Mouse (Mus musculus): ENCODE results near the gene 4930455H04Rik.
A peak's percentile ranks its signal among the peaks of the same experiment; 100 is the strongest.

4930455H04Rik gene

DNA sequence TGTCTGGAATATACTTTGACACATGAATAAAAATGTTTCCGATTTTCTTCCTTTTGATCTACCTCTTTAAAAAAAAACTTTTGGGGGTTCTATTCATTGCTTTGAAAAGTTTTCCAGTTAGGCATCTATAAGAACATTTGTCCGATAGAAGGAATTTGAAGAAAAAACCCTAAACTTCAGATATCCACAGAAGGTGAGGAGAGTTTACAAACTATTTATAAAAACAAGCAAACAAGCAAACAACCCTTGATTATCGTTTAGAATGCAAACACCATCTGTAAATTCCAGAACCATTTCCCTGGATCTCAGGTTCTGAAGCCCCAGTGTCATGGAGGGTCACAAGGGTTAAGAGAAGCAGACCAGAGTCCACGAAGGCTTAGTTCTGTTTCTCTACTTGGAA lies at the start of gene 4930455H04Rik:
Gene 4930455H04Rik, plus strand, starts transcription at position 301 of the 400 bp plus-strand sequence.
- DNase-seq, result no peak

DNA sequence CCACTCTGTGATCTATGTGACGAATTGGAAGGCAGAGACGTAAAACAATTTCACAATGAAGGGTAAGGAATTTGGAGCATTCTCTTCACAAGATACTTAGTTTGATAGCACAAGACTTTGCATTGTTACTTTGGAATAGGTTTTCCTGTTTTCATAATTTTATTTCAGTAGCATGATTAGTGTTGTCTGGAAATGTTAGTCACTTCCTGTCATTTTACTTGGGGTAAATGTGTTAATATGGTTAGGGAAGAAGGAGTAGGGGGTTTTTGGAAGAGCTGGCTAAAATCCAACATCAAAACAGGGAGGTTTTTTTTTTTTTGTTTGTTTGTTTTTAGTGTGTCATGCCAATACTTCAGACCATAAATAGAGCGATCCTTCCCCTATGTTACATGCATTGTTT lies 46.5 kb upstream of the 4930455H04Rik start:
- no peak for DNase-seq

- no peak for DNase-seq
These were observed 45.0 kb upstream of the 4930455H04Rik start for GRCm38 (mm10) chr3:116923042-116923441.

DNA sequence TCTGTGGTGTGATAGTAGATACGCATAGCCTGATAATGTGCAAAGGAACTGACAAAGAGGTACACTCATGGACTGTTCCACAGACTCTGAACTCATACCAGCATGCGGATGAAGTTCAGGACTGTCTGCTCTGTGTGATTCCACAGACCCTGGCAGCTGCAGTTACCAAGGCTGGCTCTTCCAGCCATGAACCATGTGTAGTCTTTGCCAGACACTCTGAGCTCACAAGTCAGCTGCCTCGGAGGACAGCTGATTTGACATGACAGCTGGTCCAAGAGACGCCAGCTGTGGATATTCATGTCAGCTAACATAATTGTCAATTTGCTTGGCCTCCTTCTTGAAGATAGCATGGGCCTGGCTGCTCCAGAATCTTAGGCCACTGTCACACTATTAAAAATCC lies 39.1 kb upstream of the 4930455H04Rik start:
- DNase-seq, result peak; percentile 49

- no peak for DNase-seq
These were observed 34.9 kb upstream of the 4930455H04Rik start for GRCm38 (mm10) chr3:116933158-116933557.

- no peak for DNase-seq
These were observed 31.0 kb upstream of the 4930455H04Rik start for GRCm38 (mm10) chr3:116936934-116937691.

DNA sequence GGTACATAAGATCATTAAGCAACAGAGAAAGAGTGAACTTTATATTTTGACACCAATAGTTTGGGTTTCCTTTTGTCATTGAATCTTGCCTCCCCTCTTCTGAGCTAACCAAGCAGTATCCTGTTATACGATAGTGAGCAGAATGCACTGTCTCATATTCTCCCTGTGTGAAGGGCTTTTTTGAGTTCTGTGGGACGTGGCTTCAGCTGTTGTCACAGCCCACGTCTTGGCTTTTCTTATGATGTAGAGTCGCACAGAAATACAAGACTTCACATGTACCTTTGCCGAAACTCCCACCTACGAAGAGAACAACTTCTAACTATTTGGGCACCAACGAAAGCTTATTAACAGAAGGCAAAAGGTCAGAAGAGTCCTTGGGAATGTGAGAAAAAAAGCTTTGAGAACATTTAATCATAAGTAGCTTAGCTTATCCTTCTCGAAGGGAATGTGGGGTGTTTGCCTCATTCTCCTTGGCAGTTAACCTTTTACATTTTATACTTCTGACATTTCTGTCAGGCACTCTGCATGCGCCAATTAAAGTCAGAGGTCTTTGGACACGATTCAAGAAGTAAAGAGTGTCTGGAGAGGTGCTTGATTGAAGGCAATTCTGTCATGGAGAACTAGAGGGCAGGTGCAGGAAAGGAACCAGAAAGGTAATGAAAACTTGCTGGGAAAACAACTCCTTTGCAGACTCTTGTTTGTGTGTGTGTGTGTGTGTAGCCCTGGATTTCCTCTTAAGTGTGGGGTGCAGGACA lies 27.1 kb upstream of the 4930455H04Rik start:
- peak; percentile 69 for DNase-seq

DNA sequence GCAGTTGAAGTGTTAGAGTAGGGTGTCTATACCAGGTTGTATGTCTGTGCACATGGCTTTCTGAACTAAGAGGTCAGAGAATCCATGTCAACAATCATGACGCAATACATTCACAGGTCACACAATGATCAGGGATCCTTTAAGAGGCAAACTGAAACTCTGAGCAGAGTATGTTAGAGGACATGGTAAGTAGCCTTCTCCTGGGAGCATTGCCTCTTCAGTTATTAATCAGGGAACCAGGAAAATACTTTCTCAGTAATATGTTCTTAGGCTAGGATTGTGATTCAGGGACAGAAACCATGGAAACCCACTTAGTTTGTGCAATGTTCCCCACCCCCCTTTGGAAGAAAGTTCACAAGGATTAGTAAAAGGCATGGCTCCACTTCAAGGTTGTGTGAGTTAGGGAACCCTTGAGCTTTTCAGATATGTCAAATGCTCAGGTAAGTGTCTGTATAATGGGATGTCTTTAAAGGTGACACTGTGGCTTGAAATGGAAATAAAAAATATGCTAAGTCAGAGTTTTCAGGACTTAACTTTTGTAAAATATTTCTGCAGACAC lies 26.4 kb upstream of the 4930455H04Rik start:
- DNase-seq, result peak; percentile 18

GRCm38 (mm10) chr3:116942751-116943150 lies 25.3 kb upstream of the 4930455H04Rik start:
- DNase-seq, result no peak

GRCm38 (mm10) chr3:116943422-116943821 lies 24.6 kb upstream of the 4930455H04Rik start:
- no peak for DNase-seq

DNA sequence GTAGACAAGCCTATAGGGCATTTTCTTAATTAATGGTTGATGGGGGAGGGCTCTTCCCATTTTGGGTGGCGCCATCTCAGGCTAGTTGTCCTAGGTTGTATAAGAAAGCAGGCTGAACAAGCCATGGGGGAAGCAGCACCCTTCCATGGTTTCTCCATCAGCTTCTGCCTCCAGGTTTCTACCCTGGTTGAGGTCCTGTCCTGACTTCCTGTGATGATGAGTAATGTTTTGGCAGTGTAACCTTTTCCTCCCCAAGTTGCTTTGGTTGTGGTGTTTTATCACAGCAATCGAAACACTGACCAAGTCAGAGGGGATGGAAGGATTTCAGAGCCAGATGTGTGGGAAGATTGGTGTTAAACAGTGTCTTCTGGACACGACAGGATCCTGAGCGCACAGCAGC lies 21.6 kb upstream of the 4930455H04Rik start:
- no peak for DNase-seq

DNA sequence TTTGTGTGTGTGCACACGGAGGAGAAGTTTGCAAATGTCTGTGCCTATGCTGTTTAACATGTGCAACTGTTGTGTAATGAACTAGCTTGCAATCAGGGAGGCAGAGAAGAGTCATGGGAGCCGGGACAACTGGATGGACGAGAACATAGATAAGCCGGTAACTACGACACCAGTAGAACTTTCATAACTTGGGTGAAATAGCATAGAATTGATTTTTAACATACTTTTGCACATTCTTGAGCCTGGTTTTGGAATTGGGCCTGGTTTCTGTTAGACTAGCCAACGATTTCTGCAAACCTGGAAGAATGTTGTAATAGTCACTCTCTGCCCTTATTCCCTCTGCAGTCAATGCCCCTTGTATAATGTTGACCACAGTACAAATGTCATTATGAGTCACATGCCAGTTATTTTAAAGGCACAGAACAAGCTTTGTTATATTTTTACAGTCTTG lies 17.4 kb upstream of the 4930455H04Rik start:
- DNase-seq, result peak; percentile 57

- peak; percentile 53 for DNase-seq
These were observed 16.6 kb upstream of the 4930455H04Rik start for GRCm38 (mm10) chr3:116951489-116951888.

GRCm38 (mm10) chr3:116952242-116952899 lies 15.7 kb upstream of the 4930455H04Rik start:
- DNase-seq, result peak; percentile 69

DNA sequence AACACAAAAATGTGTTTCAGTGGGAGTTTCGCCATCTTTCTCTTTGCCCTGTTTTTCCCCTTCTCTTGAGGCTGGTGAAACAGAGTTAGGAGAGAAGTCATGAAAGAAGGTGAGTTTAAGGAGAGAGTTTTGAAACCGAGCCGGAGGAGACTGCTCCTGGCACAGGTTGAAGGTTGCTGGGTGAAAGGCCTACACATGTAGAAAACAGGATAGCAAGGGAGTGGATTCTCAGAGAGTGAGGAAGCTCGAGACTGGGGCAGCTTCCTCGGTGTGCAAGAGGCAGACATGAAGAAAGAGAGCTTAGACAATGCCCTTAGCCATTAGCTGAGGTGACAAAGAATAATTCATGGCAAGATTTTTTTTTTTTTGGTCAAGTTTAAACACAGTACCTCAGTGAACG lies 14.7 kb upstream of the 4930455H04Rik start:
- no peak for DNase-seq

DNA sequence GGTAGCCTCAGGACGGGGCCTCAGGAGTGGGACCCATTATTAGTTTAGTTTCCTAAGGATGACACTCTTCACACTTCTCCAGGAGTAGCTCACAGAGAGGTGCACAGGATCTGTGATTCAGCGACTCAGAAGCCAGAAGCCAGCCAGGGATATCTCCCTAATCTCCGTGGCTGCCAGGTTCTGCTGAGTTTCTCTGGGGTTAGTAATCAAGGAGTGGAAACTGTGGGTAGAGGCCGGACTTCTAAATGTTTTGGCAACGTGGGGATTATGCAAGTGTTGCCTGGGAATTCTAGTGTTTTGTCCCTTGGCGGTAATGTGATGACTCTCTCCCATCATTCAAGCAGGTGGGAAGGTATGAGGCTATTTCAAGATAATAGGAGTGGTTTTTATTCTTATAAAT lies 13.0 kb upstream of the 4930455H04Rik start:
- DNase-seq, result peak; percentile 58

DNA sequence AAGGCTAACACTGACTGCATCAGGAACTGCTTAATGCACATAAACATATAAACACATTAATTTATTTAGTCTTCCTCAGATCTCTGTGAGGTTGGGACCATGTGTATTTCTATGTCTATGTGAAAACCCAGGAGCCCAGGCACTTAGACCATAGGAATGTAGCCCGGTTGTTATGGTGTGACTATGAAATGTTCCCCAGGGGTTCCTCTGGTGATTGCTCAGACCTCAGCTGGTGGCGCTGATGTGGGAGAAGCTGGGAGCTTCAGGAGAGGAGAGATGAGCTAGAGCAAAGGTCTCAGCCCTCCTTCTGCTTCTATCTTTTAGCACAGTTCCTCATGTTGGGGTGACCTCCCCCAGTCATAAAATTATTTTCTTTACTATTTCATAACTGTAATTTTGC lies 7.7 kb upstream of the 4930455H04Rik start:
- no peak for DNase-seq

DNA sequence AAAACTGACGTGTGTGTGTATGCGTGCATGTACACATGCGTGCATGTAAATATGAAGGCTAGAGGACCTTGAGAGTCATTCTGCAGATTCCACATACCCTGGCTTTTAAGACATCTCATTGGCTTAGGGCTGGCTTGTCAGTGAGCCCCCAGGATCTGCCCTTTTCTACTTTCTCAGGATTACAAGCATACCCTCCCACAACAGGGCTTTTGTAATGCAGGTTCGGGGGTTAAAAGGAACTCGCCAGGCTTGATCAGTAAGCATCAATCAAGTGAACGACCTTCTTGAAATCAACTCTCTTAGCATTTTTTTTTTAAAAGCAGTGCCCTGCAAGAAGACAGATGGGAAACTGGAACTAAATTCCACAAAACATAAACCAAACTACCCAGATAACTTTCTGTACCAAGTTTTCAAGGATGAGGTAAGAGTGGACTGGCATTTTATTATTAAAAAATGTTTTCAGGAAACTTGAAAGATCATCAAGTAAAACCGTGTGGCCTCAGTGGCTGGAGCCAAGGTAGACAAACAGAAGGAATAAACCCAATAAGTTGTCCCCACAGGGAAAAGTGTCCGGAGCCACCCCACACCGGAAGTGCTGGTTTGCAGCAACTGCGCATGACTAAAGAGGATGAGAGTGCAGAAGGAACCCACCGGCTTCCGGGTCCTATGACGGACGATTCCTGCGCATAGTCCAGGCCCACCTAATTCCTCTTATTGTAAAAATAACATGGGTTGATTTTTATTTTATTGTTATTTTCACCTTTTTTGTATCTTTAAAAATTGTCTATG lies 6.5 kb upstream of the 4930455H04Rik start:
- no peak for DNase-seq

GRCm38 (mm10) chr3:116963213-116963612 lies 4.9 kb upstream of the 4930455H04Rik start:
- DNase-seq, result peak; percentile 53

GRCm38 (mm10) chr3:116964426-116964825 lies 3.6 kb upstream of the 4930455H04Rik start:
- DNase-seq, result peak; percentile 70

DNA sequence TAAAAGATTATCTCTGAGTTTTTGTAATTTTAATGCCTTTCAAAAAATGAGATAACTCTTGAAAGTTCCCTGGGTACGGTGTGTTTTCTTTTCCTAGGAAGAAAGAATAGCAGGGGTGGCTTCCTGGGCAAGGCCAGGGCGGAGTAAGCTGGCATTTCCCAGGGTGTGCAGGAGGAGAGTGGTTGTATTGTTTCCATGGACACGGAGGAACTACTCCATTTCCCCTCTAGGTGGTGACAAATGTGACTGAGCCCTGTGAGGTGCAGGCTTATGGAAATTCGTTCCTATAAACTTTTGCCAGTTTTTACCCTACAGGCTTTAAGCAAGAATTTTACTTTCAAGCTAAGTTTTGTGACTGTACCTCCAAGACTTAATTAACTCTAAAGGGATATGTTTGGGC lies 1.8 kb upstream of the 4930455H04Rik start:
- peak; percentile 89 for DNase-seq

DNA sequence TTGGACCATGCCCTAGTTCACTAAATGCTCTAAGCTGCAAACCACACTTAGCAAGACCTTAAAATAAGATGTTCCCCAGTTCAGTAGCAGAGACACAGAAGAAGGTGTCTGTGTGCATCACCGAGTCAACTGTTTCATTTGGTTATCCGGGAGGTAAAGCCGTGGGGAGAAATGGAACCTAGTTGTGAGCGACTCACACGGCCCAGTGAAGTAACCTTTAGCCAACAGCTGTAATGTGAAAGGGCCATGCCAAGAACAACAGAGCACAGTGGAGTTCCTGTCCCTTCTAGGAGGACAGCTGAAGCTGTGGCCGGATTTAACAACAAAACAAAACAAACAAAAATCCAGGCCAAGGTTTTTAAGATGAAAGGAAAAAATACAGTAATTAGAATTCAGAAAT lies 1.3 kb upstream of the 4930455H04Rik start:
- peak; percentile 63 for DNase-seq

Measured in lung, postnatal 36 days (tissue).